Mouse (Mus musculus): Measurements from ENCODE around the gene Atxn1. TPM values are rescaled to one million over a fixed set of nuclear protein-coding genes. Genes with fewer than 3 reads are reported as not detected.

The Atxn1 gene
- polyA plus RNA-seq, 1 experiment from 2014 or later = 6.3 TPM

- ATAC-seq = peak; percentile 16
- peaks cover 50% of the 10 kb centered on the region for H3K4me1 ChIP-seq (replicated peaks)
- no peaks in the 10 kb centered on the region for H3K27me3 ChIP-seq
- no peaks in the 10 kb centered on the region for H3K36me3 ChIP-seq
- peak overlapping the region; percentile 91 for H3K9ac ChIP-seq (replicated peaks)
- H3K27ac ChIP-seq = peak overlapping the region; percentile 98
- peak overlapping the region; percentile 70 for H3K4me2 ChIP-seq (replicated peaks)
- H3K9me3 ChIP-seq = no peaks in the 10 kb centered on the region
- WGBS = 4% methylated on average over 9 of the region's 9 CpGs
- peak overlapping the region; percentile 88 for H3K4me3 ChIP-seq (replicated peaks)
Measured at GRCm38 (mm10) chr13:45961871-45962630, 2.8 kb downstream of the Atxn1 start.

GRCm38 (mm10) chr13:45960311-45960965 is 4.4 kb downstream of the Atxn1 start:
- no peak for ATAC-seq
- no peaks in the 10 kb centered on the region for H3K27me3 ChIP-seq
- H3K36me3 ChIP-seq = no peaks in the 10 kb centered on the region
- no peaks in the 10 kb centered on the region for H3K9me3 ChIP-seq
- no peak overlapping the region for H3K4me3 ChIP-seq (replicated peaks)
- H3K4me2 ChIP-seq (replicated peaks) = peak overlapping the region; percentile 19
- no peak overlapping the region for H3K27ac ChIP-seq
- H3K4me1 ChIP-seq (replicated peaks) = peaks cover 36% of the 10 kb centered on the region
- H3K9ac ChIP-seq (replicated peaks) = no peak overlapping the region
- 33% methylated on average over 14 of the region's 14 CpGs for WGBS

GRCm38 (mm10) chr13:45958306-45958705 is 6.5 kb downstream of the Atxn1 start:
- no peaks in the 10 kb centered on the region for H3K27me3 ChIP-seq
- ATAC-seq = no peak
- H3K9ac ChIP-seq (replicated peaks) = no peak overlapping the region
- no peaks in the 10 kb centered on the region for H3K9me3 ChIP-seq
- 91% methylated on average over 4 of the region's 4 CpGs for WGBS
- peaks cover 35% of the 10 kb centered on the region for H3K4me1 ChIP-seq (replicated peaks)
- no peak overlapping the region for H3K4me2 ChIP-seq (replicated peaks)
- H3K36me3 ChIP-seq = no peaks in the 10 kb centered on the region
- H3K27ac ChIP-seq = no peak overlapping the region
- H3K4me3 ChIP-seq (replicated peaks) = no peak overlapping the region

GRCm38 (mm10) chr13:45957629-45958028 is 7.2 kb downstream of the Atxn1 start:
- H3K4me2 ChIP-seq (replicated peaks) = no peak overlapping the region
- H3K9me3 ChIP-seq = no peaks in the 10 kb centered on the region
- WGBS = 91% methylated on average over 5 of the region's 5 CpGs
- no peak for ATAC-seq
- H3K36me3 ChIP-seq = no peaks in the 10 kb centered on the region
- H3K4me3 ChIP-seq (replicated peaks) = no peak overlapping the region
- H3K9ac ChIP-seq (replicated peaks) = no peak overlapping the region
- H3K4me1 ChIP-seq (replicated peaks) = peaks cover 37% of the 10 kb centered on the region
- H3K27me3 ChIP-seq = 0 out of 2 replicates have a peak, but pooled peaks cover 2% of the 10 kb centered on the region
- no peak overlapping the region for H3K27ac ChIP-seq

GRCm38 (mm10) chr13:45956287-45956686 is 8.5 kb downstream of the Atxn1 start:
- Histone ChIP-seq H3K36me3 (no peaks in the 10 kb centered on the region), H3K27me3 (0 out of 2 replicates have a peak, but pooled peaks cover 2% of the 10 kb centered on the region), H3K9me3 (no peaks in the 10 kb centered on the region), H3K4me3 (replicated peaks) (no peak overlapping the region), H3K27ac (no peak overlapping the region), H3K4me2 (replicated peaks) (no peak overlapping the region), H3K4me1 (replicated peaks) (peaks cover 25% of the 10 kb centered on the region), H3K9ac (replicated peaks) (no peak overlapping the region)
- 91% methylated on average over 6 of the region's 6 CpGs for WGBS
- ATAC-seq = no peak

- 93% methylated on average over 9 of the region's 9 CpGs for WGBS
- H3K9ac ChIP-seq (replicated peaks) = no peak overlapping the region
- no peak overlapping the region for H3K27ac ChIP-seq
- no peaks in the 10 kb centered on the region for H3K9me3 ChIP-seq
- no peak overlapping the region for H3K4me2 ChIP-seq (replicated peaks)
- peaks cover 22% of the 10 kb centered on the region for H3K4me1 ChIP-seq (replicated peaks)
- ATAC-seq = no peak
- no peak overlapping the region for H3K4me3 ChIP-seq (replicated peaks)
- H3K36me3 ChIP-seq = no peaks in the 10 kb centered on the region
- 0 out of 2 replicates have a peak, but pooled peaks cover 2% of the 10 kb centered on the region for H3K27me3 ChIP-seq
Measured at GRCm38 (mm10) chr13:45955370-45956055, 9.3 kb downstream of the Atxn1 start.

GRCm38 (mm10) chr13:45953098-45953497 is 11.7 kb downstream of the Atxn1 start:
- Histone ChIP-seq H3K36me3 (no peaks in the 10 kb centered on the region), H3K4me2 (replicated peaks) (no peak overlapping the region)

GRCm38 (mm10) chr13:45951071-45951645 is 13.7 kb downstream of the Atxn1 start:
- Histone ChIP-seq H3K4me3 (replicated peaks) (no peak overlapping the region), H3K36me3 (no peaks in the 10 kb centered on the region), H3K9me3 (no peaks in the 10 kb centered on the region), H3K27me3 (0 out of 2 replicates have a peak, but pooled peaks cover 2% of the 10 kb centered on the region), H3K27ac (0 out of 2 replicates have a peak overlapping the region, but pooled peaks have one; percentile 32), H3K4me2 (replicated peaks) (no peak overlapping the region), H3K9ac (replicated peaks) (no peak overlapping the region), H3K4me1 (replicated peaks) (peaks cover 14% of the 10 kb centered on the region)
- ATAC-seq = no peak
- 85% methylated on average over 20 of the region's 20 CpGs for WGBS

More at GRCm38 (mm10) chr13:45953098-45953497, 11.7 kb downstream of the Atxn1 start:
- H3K4me1 ChIP-seq (replicated peaks) = peaks cover 14% of the 10 kb centered on the region
- H3K27me3 ChIP-seq = 0 out of 2 replicates have a peak, but pooled peaks cover 2% of the 10 kb centered on the region
- no peak for ATAC-seq
- WGBS = 57% methylated on average over 4 of the region's 4 CpGs
- no peaks in the 10 kb centered on the region for H3K9me3 ChIP-seq
- no peak overlapping the region for H3K9ac ChIP-seq (replicated peaks)
- H3K27ac ChIP-seq = no peak overlapping the region
- no peak overlapping the region for H3K4me3 ChIP-seq (replicated peaks)

GRCm38 (mm10) chr13:45950355-45950861 is 14.4 kb downstream of the Atxn1 start:
- WGBS = 69% methylated on average over 8 of the region's 8 CpGs
- no peaks in the 10 kb centered on the region for H3K9me3 ChIP-seq
- peaks cover 14% of the 10 kb centered on the region for H3K4me1 ChIP-seq (replicated peaks)
- peaks cover 2% of the 10 kb centered on the region; the same call in 1 of the 2 replicates for H3K36me3 ChIP-seq
- no peak overlapping the region for H3K4me3 ChIP-seq (replicated peaks)
- H3K27ac ChIP-seq = 0 out of 2 replicates have a peak overlapping the region, but pooled peaks have one; percentile 32
- H3K9ac ChIP-seq (replicated peaks) = no peak overlapping the region
- no peak overlapping the region for H3K4me2 ChIP-seq (replicated peaks)
- no peak for ATAC-seq
- H3K27me3 ChIP-seq = 0 out of 2 replicates have a peak, but pooled peaks cover 2% of the 10 kb centered on the region

GRCm38 (mm10) chr13:45946136-45946535 is 18.7 kb downstream of the Atxn1 start:
- Histone ChIP-seq H3K9ac (replicated peaks) (no peak overlapping the region), H3K27ac (no peak overlapping the region), H3K4me1 (replicated peaks) (peaks cover 7% of the 10 kb centered on the region), H3K27me3 (no peaks in the 10 kb centered on the region), H3K4me2 (replicated peaks) (no peak overlapping the region), H3K9me3 (no peaks in the 10 kb centered on the region), H3K4me3 (replicated peaks) (no peak overlapping the region), H3K36me3 (peaks cover 20% of the 10 kb centered on the region; the same call in 1 of the 2 replicates)
- WGBS = 97% methylated on average over 11 of the region's 11 CpGs
- ATAC-seq = no peak

- Histone ChIP-seq H3K27ac (no peak overlapping the region), H3K27me3 (no peaks in the 10 kb centered on the region), H3K36me3 (peaks cover 28% of the 10 kb centered on the region), H3K9ac (replicated peaks) (no peak overlapping the region), H3K4me2 (replicated peaks) (no peak overlapping the region), H3K9me3 (no peaks in the 10 kb centered on the region), H3K4me1 (replicated peaks) (no peaks in the 10 kb centered on the region), H3K4me3 (replicated peaks) (no peak overlapping the region)
- ATAC-seq = no peak
- WGBS = 89% methylated on average over 7 of the region's 7 CpGs
Measured at GRCm38 (mm10) chr13:45942337-45942736, 22.5 kb downstream of the Atxn1 start.
